Mouse (Mus musculus): ENCODE data around the gene Rbm4. TPM values are rescaled to one million over a fixed set of nuclear protein-coding genes. Genes with fewer than 3 reads are reported as not detected.
A peak's percentile ranks its signal among the peaks of the same experiment; 100 is the strongest.

Rbm4 gene
- polyA plus RNA-seq, 1 experiment, result 34.6 TPM

DNA sequence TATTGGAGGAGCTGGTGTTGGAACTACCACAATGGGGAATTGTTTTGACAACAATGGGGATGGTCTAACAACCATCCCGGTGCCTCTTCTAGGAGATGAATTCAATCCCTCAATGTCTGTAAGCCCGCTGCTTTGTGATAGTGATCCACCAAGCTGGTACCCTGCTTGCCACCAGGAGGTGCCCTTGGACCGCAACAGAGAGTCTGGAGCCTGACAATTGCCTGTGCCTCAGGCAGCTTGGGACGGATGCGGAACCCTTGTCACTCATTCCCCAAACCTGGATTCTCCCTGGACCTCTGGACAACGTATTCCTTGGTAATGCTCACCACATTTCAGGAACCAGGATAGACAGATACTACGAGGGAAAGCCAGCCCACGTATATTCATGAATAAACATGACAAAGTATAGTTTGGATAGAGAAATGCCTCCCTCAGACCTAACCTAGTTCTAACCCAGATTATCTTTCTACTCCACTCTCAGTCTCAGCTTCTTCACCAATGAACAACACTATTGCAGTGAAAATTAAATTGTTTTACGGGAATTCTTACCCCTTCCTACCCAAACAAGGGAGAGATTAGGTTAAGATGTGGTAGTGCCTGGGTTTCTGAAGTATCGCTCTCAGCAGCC, 38.0 kb downstream of the Rbm4 start:
- TF ChIP-seq CTCF (IDR thresholded peaks at IDR 0.05; ENCODE audit: extremely low read depth, insufficient read depth, insufficient read length, insufficient replicate concordance) (peak; percentile 97), POLR2A (IDR thresholded peaks at IDR 0.05; ENCODE audit: low read depth, low read length) (no peak)
- under 1% methylated on average over 10 of the region's 10 CpGs for WGBS
- peak overlapping the region; percentile 97 for H3K4me3 ChIP-seq (ENCODE audit: extremely low read depth, insufficient read depth, insufficient read length)
- peak; percentile 77 to 90 for DNase-seq (ENCODE audit: low read depth in 1 of 2, low spot score in 2 of 2)
- peaks cover 3% of the 10 kb centered on the region for H3K36me3 ChIP-seq (ENCODE audit: control insufficient read depth, insufficient read depth, low read length)
- no peaks in the 10 kb centered on the region for H3K27me3 ChIP-seq (ENCODE audit: control insufficient read depth, insufficient read depth, low read length)
- H3K27ac ChIP-seq (ENCODE audit: insufficient read depth, low read length), result peak overlapping the region; percentile 87
- H3K4me1 ChIP-seq (ENCODE audit: control insufficient read depth, insufficient read depth, insufficient read length), result peaks cover 6% of the 10 kb centered on the region; the same call in 1 of the 2 replicates

- Histone ChIP-seq H3K27ac (ENCODE audit: insufficient read depth, low read length) (no peak overlapping the region), H3K36me3 (ENCODE audit: control insufficient read depth, insufficient read depth, low read length) (no peaks in the 10 kb centered on the region), H3K4me3 (ENCODE audit: extremely low read depth, insufficient read depth, insufficient read length) (no peak overlapping the region), H3K4me1 (ENCODE audit: control insufficient read depth, insufficient read depth, insufficient read length) (no peaks in the 10 kb centered on the region), H3K27me3 (ENCODE audit: control insufficient read depth, insufficient read depth, low read length) (no peaks in the 10 kb centered on the region)
- no peak for TF ChIP-seq CTCF (IDR thresholded peaks at IDR 0.05; ENCODE audit: extremely low read depth, insufficient read depth, insufficient read length, insufficient replicate concordance)
- TF ChIP-seq POLR2A (IDR thresholded peaks at IDR 0.05; ENCODE audit: low read depth, low read length), result no peak
- 85% methylated on average over 6 of the region's 6 CpGs for WGBS
- DNase-seq (ENCODE audit: low read depth in 1 of 2, low spot score in 2 of 2), result no peak
Observed at GRCm38 (mm10) chr19:4749975-4750374, 43.7 kb downstream of the Rbm4 start.

- no peaks in the 10 kb centered on the region for H3K27me3 ChIP-seq (ENCODE audit: control insufficient read depth, insufficient read depth, low read length)
- H3K4me3 ChIP-seq (ENCODE audit: extremely low read depth, insufficient read depth, insufficient read length), result no peak overlapping the region
- DNase-seq (ENCODE audit: low read depth in 1 of 2, low spot score in 2 of 2), result no peak
- no peaks in the 10 kb centered on the region for H3K4me1 ChIP-seq (ENCODE audit: control insufficient read depth, insufficient read depth, insufficient read length)
- 88% methylated on average over 10 of the region's 10 CpGs for WGBS
- TF ChIP-seq POLR2A (IDR thresholded peaks at IDR 0.05; ENCODE audit: low read depth, low read length), result no peak
- no peak for TF ChIP-seq CTCF (IDR thresholded peaks at IDR 0.05; ENCODE audit: extremely low read depth, insufficient read depth, insufficient read length, insufficient replicate concordance)
- no peaks in the 10 kb centered on the region for H3K36me3 ChIP-seq (ENCODE audit: control insufficient read depth, insufficient read depth, low read length)
- H3K27ac ChIP-seq (ENCODE audit: insufficient read depth, low read length), result no peak overlapping the region
Observed at GRCm38 (mm10) chr19:4748493-4748892, 45.2 kb downstream of the Rbm4 start.

DNA sequence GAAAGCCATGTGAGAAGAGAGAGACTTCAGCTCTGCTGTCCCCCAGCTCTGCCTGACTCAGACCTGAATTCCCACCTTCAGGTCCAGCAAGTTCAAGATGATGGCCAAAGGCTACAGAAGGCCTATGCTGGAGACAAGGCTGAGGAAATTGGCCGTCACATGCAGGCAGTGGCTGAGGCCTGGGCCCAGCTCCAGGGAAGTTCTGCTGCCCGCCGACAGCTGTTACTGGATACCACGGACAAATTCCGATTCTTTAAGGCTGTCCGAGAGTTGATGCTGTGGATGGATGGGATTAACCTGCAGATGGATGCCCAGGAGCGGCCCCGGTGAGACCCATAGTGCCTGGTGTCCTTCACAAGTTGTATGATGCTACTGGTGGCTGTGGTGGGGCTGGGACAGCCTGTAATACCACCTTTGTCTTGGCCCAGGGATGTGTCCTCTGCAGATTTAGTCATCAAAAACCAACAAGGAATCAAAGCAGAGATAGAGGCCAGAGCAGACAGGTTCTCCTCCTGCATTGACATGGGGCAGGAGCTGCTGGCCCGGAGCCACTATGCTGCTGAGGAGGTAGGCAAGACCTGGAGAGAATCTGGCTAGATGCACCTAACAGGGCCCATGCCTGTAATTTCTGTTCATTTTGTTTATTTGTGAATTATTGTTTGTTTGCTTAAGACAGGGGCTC, 45.9 kb downstream of the Rbm4 start:
- 90% methylated on average over 9 of the region's 9 CpGs for WGBS
- Histone ChIP-seq H3K4me1 (ENCODE audit: control insufficient read depth, insufficient read depth, insufficient read length) (no peaks in the 10 kb centered on the region), H3K27ac (ENCODE audit: insufficient read depth, low read length) (no peak overlapping the region), H3K36me3 (ENCODE audit: control insufficient read depth, insufficient read depth, low read length) (no peaks in the 10 kb centered on the region), H3K27me3 (ENCODE audit: control insufficient read depth, insufficient read depth, low read length) (no peaks in the 10 kb centered on the region), H3K4me3 (ENCODE audit: extremely low read depth, insufficient read depth, insufficient read length) (no peak overlapping the region)
- TF ChIP-seq POLR2A (IDR thresholded peaks at IDR 0.05; ENCODE audit: low read depth, low read length) (no peak), CTCF (IDR thresholded peaks at IDR 0.05; ENCODE audit: extremely low read depth, insufficient read depth, insufficient read length, insufficient replicate concordance) (no peak)
- DNase-seq (ENCODE audit: low read depth in 1 of 2, low spot score in 2 of 2), result no peak

DNA sequence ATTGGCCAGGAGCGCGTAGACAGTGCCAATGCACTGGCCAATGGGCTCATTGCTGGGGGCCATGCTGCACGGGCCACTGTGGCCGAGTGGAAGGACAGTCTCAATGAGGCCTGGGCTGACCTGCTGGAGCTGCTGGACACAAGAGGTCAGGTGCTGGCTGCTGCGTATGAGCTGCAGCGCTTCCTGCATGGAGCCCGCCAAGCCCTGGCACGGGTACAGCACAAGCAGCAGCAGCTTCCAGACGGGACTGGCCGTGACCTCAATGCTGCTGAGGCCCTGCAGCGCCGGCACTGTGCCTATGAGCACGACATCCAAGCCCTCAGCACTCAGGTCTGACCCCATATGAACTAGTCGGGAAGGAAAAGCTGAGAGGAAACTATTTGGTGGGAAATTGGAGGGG, 47.1 kb downstream of the Rbm4 start:
- Histone ChIP-seq H3K36me3 (ENCODE audit: control insufficient read depth, insufficient read depth, low read length) (no peaks in the 10 kb centered on the region), H3K27me3 (ENCODE audit: control insufficient read depth, insufficient read depth, low read length) (no peaks in the 10 kb centered on the region), H3K27ac (ENCODE audit: insufficient read depth, low read length) (no peak overlapping the region), H3K4me1 (ENCODE audit: control insufficient read depth, insufficient read depth, insufficient read length) (no peaks in the 10 kb centered on the region), H3K4me3 (ENCODE audit: extremely low read depth, insufficient read depth, insufficient read length) (no peak overlapping the region)
- TF ChIP-seq CTCF (IDR thresholded peaks at IDR 0.05; ENCODE audit: extremely low read depth, insufficient read depth, insufficient read length, insufficient replicate concordance), result no peak
- TF ChIP-seq POLR2A (IDR thresholded peaks at IDR 0.05; ENCODE audit: low read depth, low read length), result no peak
- WGBS, result 78% methylated on average over 14 of the region's 14 CpGs
- DNase-seq (ENCODE audit: low read depth in 1 of 2, low spot score in 2 of 2), result no peak

DNA sequence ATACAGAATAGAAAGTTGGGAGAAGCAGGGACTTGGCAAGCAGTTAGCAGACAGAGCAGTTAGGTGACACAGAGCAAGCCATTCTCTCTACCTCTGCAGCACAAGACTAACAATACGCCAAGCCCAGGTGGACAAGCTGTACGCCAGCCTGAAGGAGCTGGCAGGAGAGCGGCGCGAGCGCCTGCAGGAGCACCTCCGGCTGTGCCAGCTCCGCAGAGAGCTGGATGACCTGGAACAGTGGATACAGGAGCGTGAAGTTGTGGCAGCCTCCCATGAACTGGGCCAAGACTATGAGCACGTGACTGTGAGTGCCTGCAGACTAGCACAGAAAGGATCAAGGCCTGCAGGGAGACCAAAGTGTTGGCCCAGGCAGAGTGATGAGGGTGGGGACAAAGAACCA, 48.0 kb downstream of the Rbm4 start:
- no peak overlapping the region for H3K4me3 ChIP-seq (ENCODE audit: extremely low read depth, insufficient read depth, insufficient read length)
- no peak for DNase-seq (ENCODE audit: low read depth in 1 of 2, low spot score in 2 of 2)
- WGBS, result 96% methylated on average over 10 of the region's 10 CpGs
- H3K36me3 ChIP-seq (ENCODE audit: control insufficient read depth, insufficient read depth, low read length), result no peaks in the 10 kb centered on the region
- H3K27me3 ChIP-seq (ENCODE audit: control insufficient read depth, insufficient read depth, low read length), result no peaks in the 10 kb centered on the region
- no peak overlapping the region for H3K27ac ChIP-seq (ENCODE audit: insufficient read depth, low read length)
- no peaks in the 10 kb centered on the region for H3K4me1 ChIP-seq (ENCODE audit: control insufficient read depth, insufficient read depth, insufficient read length)
- no peak for TF ChIP-seq CTCF (IDR thresholded peaks at IDR 0.05; ENCODE audit: extremely low read depth, insufficient read depth, insufficient read length, insufficient replicate concordance)

GRCm38 (mm10) chr19:4745057-4745456, 48.6 kb downstream of the Rbm4 start:
- DNase-seq (ENCODE audit: low read depth in 1 of 2, low spot score in 2 of 2), result no peak

More at GRCm38 (mm10) chr19:4745057-4745456, 48.6 kb downstream of the Rbm4 start:
- WGBS, result 82% methylated on average over 9 of the region's 9 CpGs
- TF ChIP-seq POLR2A (IDR thresholded peaks at IDR 0.05; ENCODE audit: low read depth, low read length) (no peak), CTCF (IDR thresholded peaks at IDR 0.05; ENCODE audit: extremely low read depth, insufficient read depth, insufficient read length, insufficient replicate concordance) (no peak)
- Histone ChIP-seq H3K27me3 (ENCODE audit: control insufficient read depth, insufficient read depth, low read length) (no peaks in the 10 kb centered on the region), H3K4me1 (ENCODE audit: control insufficient read depth, insufficient read depth, insufficient read length) (no peaks in the 10 kb centered on the region), H3K4me3 (ENCODE audit: extremely low read depth, insufficient read depth, insufficient read length) (no peak overlapping the region), H3K27ac (ENCODE audit: insufficient read depth, low read length) (no peak overlapping the region), H3K36me3 (ENCODE audit: control insufficient read depth, insufficient read depth, low read length) (no peaks in the 10 kb centered on the region)
